ENCODE assay signal across 17 mouse cellular contexts in the genomic region with DNA sequence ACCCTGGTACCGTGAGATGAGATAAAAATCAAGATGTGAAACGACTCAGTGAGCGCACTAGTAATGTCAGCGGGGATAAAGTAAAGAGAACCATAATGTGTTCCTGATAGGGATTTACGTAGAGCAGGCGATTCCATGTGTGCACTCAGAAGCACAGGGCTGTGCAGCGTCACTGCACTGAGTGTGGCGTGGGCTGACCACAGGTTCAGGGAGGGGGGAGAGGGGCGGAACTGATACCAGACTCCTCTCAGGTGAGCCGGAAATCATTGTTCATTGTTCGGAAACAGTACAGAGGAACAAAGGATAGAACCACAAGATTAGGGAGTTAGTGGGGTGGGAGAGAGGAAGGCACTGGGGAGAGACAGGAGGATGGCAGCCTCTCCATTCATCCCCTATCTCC.
DNase-seq lines count a peak whose midpoint lies in the region; ATAC-seq and TF ChIP-seq lines count a peak whose summit lies in the region.
"Had no signal": no experiment of that assay in that cellular context is flagged by ENCODE, and none has a peak within 500 bp of the region (broad histone marks: within the 10 kb centered on the region; RNA-seq: fewer than 3 reads in every experiment).

No protein-coding gene starts in this region.

- no peak overlapping the region for H3K4me2 ChIP-seq in kidney, embryonic 16.5 days (replicated peaks; ENCODE audit: low read depth, low read length)
- no peak overlapping the region for H3K4me2 ChIP-seq in stomach, postnatal 0 days (replicated peaks; ENCODE audit: low read depth)
- no peak overlapping the region for H3K4me2 ChIP-seq in forebrain, embryonic 15.5 days (replicated peaks)

- ATAC-seq in kidney, embryonic 16.5 days (ENCODE audit: low FRiP score, low TSS enrichment) = no peak
- ATAC-seq in inflammation-experienced regulatory T-cells, adult 6 months = peak; percentile 93
- ATAC-seq in stomach, postnatal 0 days (ENCODE audit: low FRiP score, low TSS enrichment) = 0 out of 2 replicates have a peak, but pooled peaks have one; percentile 29
- no peak for ATAC-seq in forebrain, embryonic 15.5 days (replicated peaks)
- ATAC-seq: forebrain, embryonic 14.5 days had no signal

- intact Hi-C loops in gastrocnemius, adult 2 months (cut with DNase I) = no loop called here

- no peak overlapping the region for H3K4me3 ChIP-seq in kidney, embryonic 16.5 days (ENCODE audit: low read length)
- H3K4me3 ChIP-seq in bone marrow macrophage, adult 2 months (ENCODE audit: insufficient read depth, low read length) = no peak overlapping the region
- H3K4me3 ChIP-seq in stomach, postnatal 0 days (ENCODE audit: low read depth, low read length) = no peak overlapping the region
- no peak overlapping the region for H3K4me3 ChIP-seq in gastrocnemius, adult 2 months
- no peak overlapping the region for H3K4me3 ChIP-seq in forebrain, embryonic 15.5 days
- H3K4me3 ChIP-seq: heart, embryonic 10.5 days; megakaryocyte, embryonic 14.5 days had no signal

- peaks cover 10% of the 10 kb centered on the region for H3K36me3 ChIP-seq in kidney, embryonic 16.5 days (ENCODE audit: insufficient read depth, low read length)
- no peaks in the 10 kb centered on the region for H3K36me3 ChIP-seq in stomach, postnatal 0 days (ENCODE audit: control insufficient read depth, insufficient read depth, low read length)
- H3K36me3 ChIP-seq in forebrain, embryonic 15.5 days = no peaks in the 10 kb centered on the region

- TF ChIP-seq CTCF in bone marrow macrophage, adult 2 months (IDR thresholded peaks at IDR 0.05; ENCODE audit: low read depth, low read length) = no peak
- TF ChIP-seq CTCF in stomach, postnatal 0 days (IDR thresholded peaks at IDR 0.05; ENCODE audit: low read depth) = no peak
- no peak for TF ChIP-seq CTCF in gastrocnemius, adult 2 months (IDR thresholded peaks at IDR 0.05)

- 68% methylated on average over 11 of the region's 11 CpGs for WGBS in kidney, embryonic 16.5 days
- 64% methylated on average over 11 of the region's 11 CpGs for WGBS in stomach, postnatal 0 days
- 89% methylated on average over 11 of the region's 11 CpGs for WGBS in forebrain, embryonic 15.5 days

- no peak for DNase-seq in kidney, adult 18-20 months
- DNase-seq in stomach, postnatal 0 days (ENCODE audit: low spot score) = no peak
- DNase-seq in gastrocnemius, adult 2 months = no peak
- no peak for DNase-seq in urinary bladder, adult 2 months (ENCODE audit: low spot score)
- DNase-seq: cerebellum, adult 11 months; gastrocnemius, postnatal 10 days; heart, postnatal 36 days; liver; lung, adult 2 months; right cerebral cortex, adult 18-20 months had no signal

- TF ChIP-seq POLR2A in bone marrow macrophage, adult 2 months (IDR thresholded peaks at IDR 0.05; ENCODE audit: borderline replicate concordance, low read depth, low read length) = no peak

- H3K27me3 ChIP-seq in kidney, embryonic 16.5 days (ENCODE audit: insufficient read depth, low read length) = no peaks in the 10 kb centered on the region
- H3K27me3 ChIP-seq in stomach, postnatal 0 days (ENCODE audit: control insufficient read depth, insufficient read depth, low read length) = no peaks in the 10 kb centered on the region
- no peaks in the 10 kb centered on the region for H3K27me3 ChIP-seq in forebrain, embryonic 15.5 days
- H3K27me3 ChIP-seq: megakaryocyte, embryonic 14.5 days had no signal

- 0 out of 2 replicates have a peak overlapping the region, but pooled peaks have one; percentile 3 for H3K27ac ChIP-seq in kidney, embryonic 16.5 days (ENCODE audit: low read length)
- H3K27ac ChIP-seq in bone marrow macrophage, adult 2 months (ENCODE audit: insufficient read depth, low read depth, low read length) = peak overlapping the region; percentile 68
- no peak overlapping the region for H3K27ac ChIP-seq in stomach, postnatal 0 days (replicated peaks)
- no peak overlapping the region for H3K27ac ChIP-seq in gastrocnemius, adult 2 months
- no peak overlapping the region for H3K27ac ChIP-seq in forebrain, embryonic 15.5 days (replicated peaks)
- H3K27ac ChIP-seq: heart, embryonic 10.5 days had no signal

- TF ChIP-seq EP300 in stomach, postnatal 0 days (optimal IDR thresholded peaks at IDR 0.05) = no peak

- peaks cover 9% of the 10 kb centered on the region for H3K9me3 ChIP-seq in kidney, embryonic 16.5 days (ENCODE audit: low read length)
- no peaks in the 10 kb centered on the region for H3K9me3 ChIP-seq in stomach, postnatal 0 days (ENCODE audit: control insufficient read depth, low read length)
- H3K9me3 ChIP-seq in forebrain, embryonic 15.5 days = no peaks in the 10 kb centered on the region

- H3K4me1 ChIP-seq in kidney, embryonic 16.5 days (ENCODE audit: insufficient read depth, low read length) = peaks cover 11% of the 10 kb centered on the region
- peaks cover 17% of the 10 kb centered on the region for H3K4me1 ChIP-seq in bone marrow macrophage, adult 2 months (ENCODE audit: control insufficient read depth, insufficient read depth, low read length)
- no peaks in the 10 kb centered on the region for H3K4me1 ChIP-seq in stomach, postnatal 0 days (replicated peaks; ENCODE audit: control insufficient read depth, insufficient read depth)
- no peaks in the 10 kb centered on the region for H3K4me1 ChIP-seq in forebrain, embryonic 15.5 days

- no peak overlapping the region for H3K9ac ChIP-seq in kidney, embryonic 16.5 days (replicated peaks; ENCODE audit: low read length)
- no peak overlapping the region for H3K9ac ChIP-seq in stomach, postnatal 0 days (ENCODE audit: low read length)
- H3K9ac ChIP-seq in forebrain, embryonic 15.5 days (replicated peaks) = no peak overlapping the region

Comparison
In these comparisons a context has a peak if more than half of its experiments do, and no peak if none do; other contexts are left out.
1. ATAC-seq: peak in inflammation-experienced regulatory T-cells, adult 6 months (single experiment) and stomach, postnatal 0 days (single experiment); none in kidney, embryonic 16.5 days (single experiment) and forebrain, embryonic 15.5 days (single experiment).
2. H3K27ac ChIP-seq: peak in kidney, embryonic 16.5 days (single experiment) and bone marrow macrophage, adult 2 months (single experiment); none in stomach, postnatal 0 days (single experiment), gastrocnemius, adult 2 months (single experiment) and forebrain, embryonic 15.5 days (single experiment).